Mouse (Mus musculus) heart, postnatal 10 days (tissue): ENCODE data around the gene Disp2. TPM values are rescaled to one million over a fixed set of nuclear protein-coding genes. Genes with fewer than 3 reads are reported as not detected.

Experiments
- DNase-seq, 2 experiments: peaks; one replicate each; pipeline ENCODE4 v3.0.0; 2021
- intact Hi-C: fragments of 180-260 bp; cut with DNase I; formaldehyde crosslinking; loops from one replicate; pipeline ENCODE4 v1.15.1; 2025
- total RNA-seq, 2 experiments: library from RNA; stranded (reverse); gene quantifications; 2 replicates each; pipeline ENCODE4 v1.2.3; 2021

The Disp2 gene
- total RNA-seq, 2 experiments from 2014 or later, result 0.07 TPM; not detected in 1

GRCm38 (mm10) chr2:118824396-118824795 lies 44.9 kb downstream of the Disp2 start:
- DNase-seq, result no peak
- intact Hi-C loops, result no loop called here

- DNase-seq, result no peak
- intact Hi-C loops, result no loop called here
Observed at GRCm38 (mm10) chr2:118829096-118829495, 49.6 kb downstream of the Disp2 start.

GRCm38 (mm10) chr2:118834061-118834460 lies 54.5 kb downstream of the Disp2 start:
- intact Hi-C loops, result no loop called here
- DNase-seq, result no peak

- intact Hi-C loops, result no loop called here
- no peak for DNase-seq
Observed at GRCm38 (mm10) chr2:118835115-118835514, 55.6 kb downstream of the Disp2 start.

GRCm38 (mm10) chr2:118838330-118838729 lies 58.8 kb downstream of the Disp2 start:
- no peak for DNase-seq
- intact Hi-C loops, result no loop called here

GRCm38 (mm10) chr2:118841186-118841585 lies 61.7 kb downstream of the Disp2 start:
- intact Hi-C loops, result no loop called here
- no peak for DNase-seq

- peak in 1 of 2 experiments; percentile 9 for DNase-seq
- intact Hi-C loops, result no loop called here
Observed at GRCm38 (mm10) chr2:118841774-118842173, 62.3 kb downstream of the Disp2 start.

- DNase-seq, result no peak
- intact Hi-C loops, result no loop called here
Observed at GRCm38 (mm10) chr2:118844427-118844826, 64.9 kb downstream of the Disp2 start.

- intact Hi-C loops, result no loop called here
- DNase-seq, result no peak
Observed at GRCm38 (mm10) chr2:118846246-118846645, 66.7 kb downstream of the Disp2 start.

- no peak for DNase-seq
- intact Hi-C loops, result no loop called here
Observed at GRCm38 (mm10) chr2:118851756-118852155, 72.2 kb downstream of the Disp2 start.

Other genes starting within 250 kb of the Disp2 start
- 10 to 100 TPM; 12.3 to 17.1 TPM for gene Bmf, start 230.0 kb upstream of the Disp2 start, total RNA-seq
- gene Bub1b, start 181.5 kb upstream of the Disp2 start, total RNA-seq, result 10 to 100 TPM; 15.4 to 15.9 TPM
- gene Pak6, start 116.4 kb upstream of the Disp2 start, total RNA-seq, result 10 to 100 TPM; 13.5 to 15.3 TPM
- gene Ankrd63, start 75.8 kb upstream of the Disp2 start, total RNA-seq, result 1 to 10 TPM in 1 of 2 experiments, under 1 TPM in 1; 0.64 to 1.7 TPM
- 1 to 10 TPM; 1.9 to 2.4 TPM for gene Plcb2, start 51.3 kb upstream of the Disp2 start, total RNA-seq
- gene Inafm2, start 34.0 kb upstream of the Disp2 start, total RNA-seq, result 10 to 100 TPM; 27.4 to 37.4 TPM
- gene Ccdc9b, start 17.1 kb upstream of the Disp2 start, total RNA-seq, result 1 to 10 TPM; 8.4 to 9.9 TPM
- not detected for gene Phgr1, start 7.0 kb upstream of the Disp2 start, total RNA-seq
- gene Knstrn, start 34.3 kb downstream of the Disp2 start, total RNA-seq, result 10 to 100 TPM; 16.4 to 19.5 TPM
- gene Ivd, start 82.2 kb downstream of the Disp2 start, total RNA-seq, result 10 to 100 TPM; 96.3 to 98.2 TPM
- gene Bahd1, start 120.7 kb downstream of the Disp2 start, total RNA-seq, result 10 to 100 TPM; 13.4 to 18.4 TPM
- gene Chst14, start 146.8 kb downstream of the Disp2 start, total RNA-seq, result 10 to 100 TPM; 14.1 to 14.5 TPM
- 10 to 100 TPM; 12.8 to 17.4 TPM for gene Ccdc32, start 249.7 kb downstream of the Disp2 start, total RNA-seq